Mouse (Mus musculus): Measurements from ENCODE around the gene 1110059E24Rik.
A peak's percentile ranks its signal among the peaks of the same experiment; 100 is the strongest.
"Not testable (repeated sequence)": the region's sequence is repeated elsewhere in the genome, so short reads cannot be mapped to it uniquely, and the experiment has no call there.

The 1110059E24Rik gene

DNA sequence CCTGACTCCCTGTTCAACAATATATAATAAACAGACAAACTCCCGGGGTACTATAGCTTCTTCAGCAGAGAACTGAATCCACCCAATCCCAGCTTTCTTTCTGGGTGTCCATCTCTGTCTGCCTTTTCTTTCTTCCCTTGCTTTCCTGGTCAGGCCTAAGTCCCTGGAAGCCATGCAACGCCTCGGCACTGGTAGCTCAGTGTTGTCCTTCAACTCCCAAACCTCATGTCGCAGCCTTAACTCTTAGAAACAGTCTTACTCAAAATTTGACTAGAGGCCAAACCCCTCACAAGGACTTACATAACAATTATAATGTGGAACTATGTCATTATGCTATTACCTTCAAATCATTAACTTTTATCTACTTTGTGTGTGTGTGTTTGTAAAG is 28.6 kb downstream of the 1110059E24Rik start:
- no peak for DNase-seq

DNA sequence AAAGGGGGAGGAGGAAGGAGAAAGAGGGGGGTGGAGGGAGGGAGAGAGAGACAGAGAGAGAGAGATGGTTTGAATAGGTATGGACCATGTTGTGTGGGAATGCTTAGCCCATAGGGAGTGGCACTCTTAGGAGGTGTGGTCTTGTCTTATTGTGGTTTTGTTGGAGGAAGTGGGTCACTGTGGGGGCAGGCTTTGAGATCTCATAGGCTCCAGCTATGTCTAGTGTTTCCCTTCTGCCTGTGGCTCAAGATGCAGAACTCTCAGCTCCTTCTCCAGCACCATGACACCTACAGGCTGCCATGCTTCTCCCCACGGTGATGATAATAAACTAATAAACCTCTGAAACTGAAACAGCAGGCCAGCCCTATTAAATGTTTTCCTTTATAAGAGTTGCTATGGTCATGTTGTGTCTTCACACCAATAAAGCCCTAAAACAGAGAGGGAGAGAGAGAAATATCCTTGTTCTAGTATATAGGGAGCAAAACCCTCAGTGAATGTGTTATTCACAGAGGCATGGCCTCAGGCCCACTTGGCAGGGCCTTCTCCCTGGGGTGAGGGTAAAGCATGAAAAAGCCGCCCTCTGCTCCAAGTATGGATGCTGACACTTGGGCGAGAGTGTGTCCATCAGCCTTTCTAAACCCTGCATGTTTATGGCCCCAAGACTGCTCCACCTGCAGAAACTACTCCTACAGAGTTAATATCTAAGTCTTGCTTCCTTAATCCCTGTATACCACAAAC is 29.2 kb downstream of the 1110059E24Rik start:
- no peak for DNase-seq

DNA sequence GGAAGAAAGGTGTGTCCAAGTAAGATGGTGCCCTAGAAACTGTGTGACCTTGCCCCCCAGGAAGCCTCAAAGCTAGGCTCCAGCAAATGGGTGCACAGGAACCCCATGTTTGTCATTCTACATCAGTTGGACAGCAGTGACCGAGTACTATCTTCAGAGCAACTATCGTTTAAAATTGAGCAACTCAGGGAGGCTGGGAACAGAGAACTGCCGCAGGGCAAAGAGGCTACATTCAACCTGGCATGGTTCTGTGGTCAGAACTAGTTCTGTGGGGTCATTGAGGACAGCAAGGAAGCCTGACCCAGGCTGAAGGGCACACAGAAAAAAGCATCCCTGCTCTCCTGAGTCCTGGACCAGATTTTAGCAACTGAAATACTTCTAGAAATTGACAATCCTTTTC is 37.0 kb downstream of the 1110059E24Rik start:
- no peak for DNase-seq

DNA sequence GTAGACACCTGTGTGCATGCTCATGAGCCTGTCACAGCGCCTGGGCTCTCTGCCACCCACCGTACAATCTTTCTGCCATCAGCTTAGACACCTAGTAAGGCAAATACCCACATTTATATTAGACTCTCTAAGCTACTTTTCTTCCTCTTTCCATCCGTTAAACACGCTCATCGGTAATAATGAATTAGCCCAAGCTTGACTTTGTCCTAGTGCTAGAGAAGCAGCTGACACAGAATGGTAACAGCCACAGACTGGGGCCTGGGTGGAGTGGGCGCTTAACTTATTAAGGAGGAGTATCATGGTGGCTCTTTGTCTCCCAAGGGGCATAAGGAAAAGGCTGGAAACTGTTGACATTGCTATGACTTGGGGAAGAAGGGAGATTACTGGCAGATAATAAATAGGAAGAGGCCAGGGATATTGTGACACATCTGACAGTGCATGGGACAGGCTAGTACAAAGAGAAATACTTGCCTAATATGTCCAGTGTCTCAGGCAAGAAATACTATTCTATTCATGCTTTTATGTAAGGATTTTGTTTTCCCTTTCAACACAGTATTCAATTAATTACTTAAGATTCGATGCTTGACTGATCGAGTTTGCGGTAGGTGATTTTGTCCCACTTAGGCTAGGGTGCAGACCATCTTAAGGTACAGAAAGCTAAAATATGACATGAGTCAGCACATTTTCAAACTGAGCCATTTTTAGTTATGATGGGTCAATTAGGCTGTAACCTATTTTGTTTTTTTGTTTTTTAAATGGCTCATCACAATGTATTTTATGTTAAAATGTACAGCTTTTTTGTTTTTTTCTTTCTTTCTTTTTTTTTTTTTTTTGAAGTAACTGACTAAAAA is 40.8 kb downstream of the 1110059E24Rik start:
- DNase-seq: no peak

DNA sequence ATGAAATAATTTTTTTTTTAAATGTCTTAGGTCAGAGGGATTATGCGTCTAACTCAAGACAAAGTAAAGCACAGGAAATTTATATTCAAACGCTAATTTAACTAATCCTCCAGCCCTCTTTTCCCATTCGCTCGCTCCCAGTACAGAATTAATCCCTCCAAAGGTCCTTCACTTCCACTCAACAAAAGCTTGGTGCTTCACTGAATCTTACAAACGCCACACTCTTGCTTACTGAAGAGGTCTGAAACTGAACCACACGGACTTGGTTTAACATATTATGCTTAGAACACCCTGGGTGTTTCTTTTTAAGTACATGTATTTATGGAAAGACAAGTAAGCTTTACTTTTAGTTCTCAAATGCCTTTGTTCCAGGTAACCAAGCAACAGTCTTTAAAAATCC is 41.5 kb downstream of the 1110059E24Rik start:
- no peak for DNase-seq

DNA sequence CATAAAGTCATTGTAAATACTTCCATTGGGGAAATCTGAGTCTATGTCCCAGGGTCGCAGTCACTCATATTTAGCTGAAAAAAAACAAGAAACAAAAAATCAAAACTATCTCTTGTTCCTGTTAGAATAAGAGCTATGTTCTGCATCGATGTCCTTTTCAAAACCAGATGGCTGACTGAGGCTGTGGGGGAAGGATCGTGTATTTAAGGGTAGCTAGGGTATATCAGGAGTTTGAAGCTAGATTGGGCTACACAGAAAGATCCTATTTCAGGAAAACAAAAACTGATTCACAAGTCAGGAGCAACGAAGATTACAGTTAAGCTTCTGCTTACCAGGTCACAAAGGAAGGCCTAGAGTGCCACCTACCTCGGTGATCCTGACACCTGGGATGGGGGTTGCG is 42.5 kb downstream of the 1110059E24Rik start:
- DNase-seq: no peak

DNA sequence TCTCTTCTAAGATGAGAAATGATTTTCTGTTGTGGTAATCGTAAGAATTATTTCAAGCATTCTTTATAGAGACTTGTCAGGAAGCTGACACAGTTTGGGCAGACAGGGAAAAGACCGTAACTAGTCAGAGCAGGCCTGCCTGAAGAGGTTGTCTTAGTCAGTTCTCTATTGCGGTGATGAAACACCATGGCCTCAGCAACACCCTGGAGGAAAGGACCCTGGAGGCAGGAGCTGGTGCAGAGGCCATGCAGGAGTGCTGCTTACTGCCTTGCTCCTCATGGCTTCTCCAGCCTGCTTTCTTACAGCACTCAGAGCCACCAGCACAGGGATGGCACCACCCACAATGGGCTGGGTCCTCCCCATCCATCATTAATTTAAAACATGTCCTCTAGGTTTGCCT is 47.5 kb downstream of the 1110059E24Rik start:
- no peak for DNase-seq

DNA sequence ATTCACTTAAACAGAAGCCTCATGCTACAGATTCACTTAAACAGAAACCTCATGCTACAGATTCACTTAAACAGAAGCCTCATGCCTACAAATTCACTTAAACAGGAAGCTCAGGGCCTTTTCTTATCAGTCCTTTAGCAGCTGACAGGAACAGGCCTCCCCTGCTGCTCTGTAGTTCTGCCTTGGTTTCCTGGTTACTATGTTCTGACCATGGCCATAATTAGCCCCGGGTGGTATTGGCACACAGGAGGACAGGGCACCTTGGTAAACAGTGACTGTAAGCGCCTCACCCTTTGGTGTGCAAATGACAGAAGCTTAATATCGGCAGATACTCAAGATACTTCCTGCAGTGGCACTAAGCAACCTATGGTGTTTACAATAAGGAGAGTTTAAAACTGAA is 48.9 kb downstream of the 1110059E24Rik start:
- no peak for DNase-seq

DNA sequence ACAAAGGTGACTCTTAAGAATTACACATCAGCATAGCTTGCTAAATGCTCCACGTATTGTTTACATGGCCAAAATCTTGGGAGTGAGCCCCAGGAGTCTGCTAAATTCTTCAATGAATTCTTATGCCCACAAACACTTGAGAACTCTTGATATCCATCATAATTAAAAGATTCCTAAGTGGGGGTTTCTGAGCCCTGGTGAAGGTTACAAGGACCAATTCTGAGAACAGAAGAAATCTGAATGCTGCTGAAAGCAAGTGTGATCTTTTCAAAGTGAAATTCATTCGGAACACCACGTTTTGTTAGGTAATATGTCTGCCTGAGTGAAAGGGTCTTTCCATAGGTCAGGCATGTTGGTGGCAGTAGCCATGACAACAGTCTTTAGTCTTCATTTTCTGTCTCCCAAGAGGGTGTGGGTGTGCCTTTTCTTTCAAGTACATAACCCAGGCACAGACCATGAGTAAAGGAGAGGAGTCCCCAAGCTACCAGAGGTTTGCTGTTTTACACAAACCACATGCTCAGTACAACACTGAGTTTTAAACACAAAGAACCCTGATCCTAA is 51.2 kb downstream of the 1110059E24Rik start:
- no peak for DNase-seq

DNA sequence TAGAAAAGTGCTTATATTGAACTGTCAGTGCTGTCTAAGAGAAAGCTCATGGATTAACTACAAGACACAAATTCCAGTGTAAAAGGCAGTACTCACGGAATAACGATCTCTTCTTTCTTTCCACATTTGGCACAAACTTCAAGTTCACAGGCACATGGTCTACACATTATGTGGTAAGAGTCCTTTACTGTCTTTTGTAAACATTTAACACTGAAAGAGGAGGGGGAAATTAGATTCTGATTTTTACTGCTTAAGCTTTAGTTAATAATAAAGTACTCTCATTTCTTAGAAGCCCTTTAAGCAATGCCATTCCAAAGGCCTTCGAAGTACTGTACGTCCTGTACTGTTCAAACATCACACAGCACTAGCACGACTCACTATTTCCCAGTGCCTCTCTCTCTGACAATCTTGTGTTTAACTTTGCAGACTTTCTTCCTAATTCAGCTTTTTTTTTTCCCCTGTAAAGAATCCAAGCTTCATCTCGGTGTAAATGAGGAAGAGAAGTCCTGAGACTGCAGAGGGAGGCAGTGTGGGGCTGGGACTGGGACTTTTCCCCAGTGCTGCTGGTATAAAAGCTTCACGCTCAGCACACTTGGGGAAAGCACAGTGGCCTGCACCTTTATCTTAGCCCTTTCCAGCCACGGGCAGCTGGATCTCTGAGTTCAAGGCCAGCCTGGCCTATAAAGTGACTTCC is 54.0 kb downstream of the 1110059E24Rik start:
- DNase-seq: peak; percentile 18

DNA sequence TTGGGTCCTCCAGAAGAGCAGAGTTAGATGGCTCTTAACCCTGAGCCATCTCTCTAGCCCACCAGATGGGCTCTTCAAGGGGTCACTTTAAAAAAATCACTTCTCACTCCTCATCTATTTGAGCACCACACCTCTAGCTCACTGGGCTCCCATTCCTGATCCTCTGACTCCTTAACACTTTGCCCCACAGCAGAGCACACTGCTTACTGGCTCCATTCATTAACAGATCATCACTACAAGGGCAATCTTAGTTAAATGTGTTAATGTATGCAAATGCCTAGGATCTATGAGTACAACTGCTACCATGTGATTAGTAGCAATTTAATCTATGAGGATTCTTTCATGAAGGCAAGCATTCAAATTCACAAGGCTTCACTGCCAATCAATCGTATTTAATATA is 58.1 kb downstream of the 1110059E24Rik start:
- DNase-seq: no peak

DNA sequence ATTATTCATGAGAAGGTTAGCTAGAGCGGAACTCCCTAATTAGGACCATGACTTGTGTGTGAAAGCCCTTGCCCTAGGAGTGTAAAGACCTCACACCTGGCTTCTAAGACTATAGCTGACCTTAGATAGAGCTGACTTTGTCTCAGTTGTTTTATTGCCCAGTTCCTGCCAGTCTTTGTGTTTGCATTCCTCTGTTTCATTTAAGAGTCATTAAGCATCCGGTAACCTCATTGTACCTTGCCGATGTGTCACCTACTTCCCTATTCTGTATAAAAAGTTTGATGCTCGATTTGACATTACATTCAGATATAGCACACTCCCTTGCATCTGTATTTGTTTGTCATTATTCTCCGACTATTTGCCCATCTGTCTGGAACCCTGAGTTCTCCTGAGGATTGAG is 60.6 kb downstream of the 1110059E24Rik start:
- not testable (repeated sequence) for DNase-seq

DNA sequence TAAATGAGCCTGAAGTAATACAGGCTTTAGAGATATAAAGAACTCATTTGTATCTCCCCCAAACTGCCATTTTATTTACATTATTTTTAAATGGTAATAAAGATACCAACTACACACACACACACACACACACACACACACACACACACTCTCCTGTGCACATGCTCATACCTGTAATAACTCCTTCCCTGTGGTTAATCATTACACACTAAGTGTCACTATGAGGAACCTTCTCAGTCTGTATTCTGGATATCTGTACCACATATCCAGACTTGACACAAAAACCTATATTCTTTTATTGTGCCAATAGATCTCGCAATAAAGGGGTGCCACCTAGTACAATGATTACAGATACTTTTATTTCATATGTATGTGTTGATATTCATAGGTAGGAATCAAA is 62.9 kb downstream of the 1110059E24Rik start:
- no peak for DNase-seq

DNA sequence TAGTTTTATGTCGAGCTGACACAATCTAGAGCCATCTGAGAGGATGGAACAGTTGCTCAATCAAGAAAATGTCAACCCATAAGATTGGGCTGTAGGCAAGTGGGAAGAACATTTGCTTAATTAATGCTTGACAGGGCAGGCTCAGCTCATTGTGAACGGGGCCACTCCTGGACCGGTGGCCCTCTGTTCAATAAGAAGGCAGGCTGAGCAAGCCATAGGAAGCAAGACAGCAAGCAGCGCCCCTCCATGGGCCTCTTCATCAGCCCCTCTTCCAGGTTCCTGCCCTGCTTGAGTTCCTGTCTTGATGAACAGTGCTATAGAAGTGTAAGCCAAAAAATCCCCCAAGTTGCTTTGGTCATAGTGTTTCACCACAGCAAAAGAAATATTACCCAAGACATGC is 65.2 kb downstream of the 1110059E24Rik start:
- DNase-seq: no peak

DNA sequence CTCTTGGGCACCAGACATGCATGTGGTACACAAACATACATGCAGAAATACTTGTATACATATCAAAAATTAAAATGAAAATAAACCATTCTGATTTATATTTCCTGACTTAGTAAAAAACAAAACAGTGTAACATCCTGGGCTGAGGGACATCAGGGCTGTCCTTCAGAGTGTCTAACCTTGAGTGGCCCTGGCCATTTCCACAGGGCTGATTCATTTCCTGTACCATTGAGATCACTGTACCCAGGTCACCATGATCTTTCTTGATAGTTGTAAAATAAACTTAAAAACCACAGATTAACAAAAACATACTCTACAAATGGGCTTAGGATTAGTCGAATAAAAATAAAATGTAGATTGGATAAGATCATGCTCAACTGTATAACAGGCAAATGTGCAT is 66.2 kb downstream of the 1110059E24Rik start:
- no peak for DNase-seq

DNA sequence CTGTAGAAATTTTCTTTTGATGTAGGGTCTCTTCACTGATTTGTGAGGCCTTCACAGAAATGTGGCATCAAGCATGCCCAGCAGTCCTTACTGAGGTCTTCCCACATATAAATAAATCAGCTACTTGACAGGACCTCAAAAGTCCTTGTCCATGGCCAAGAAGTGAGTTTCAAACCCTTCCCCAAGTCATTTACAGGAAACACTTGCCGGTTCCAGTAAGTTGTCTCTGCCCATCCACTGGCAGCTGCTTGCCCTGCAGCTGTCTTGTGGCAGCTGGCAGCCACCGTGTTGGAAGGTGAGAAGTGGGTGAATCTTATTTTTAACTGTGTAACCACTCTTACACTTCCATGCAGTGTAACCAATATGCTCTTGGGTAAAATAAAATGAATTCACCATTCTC is 66.9 kb downstream of the 1110059E24Rik start:
- DNase-seq: no peak

DNA sequence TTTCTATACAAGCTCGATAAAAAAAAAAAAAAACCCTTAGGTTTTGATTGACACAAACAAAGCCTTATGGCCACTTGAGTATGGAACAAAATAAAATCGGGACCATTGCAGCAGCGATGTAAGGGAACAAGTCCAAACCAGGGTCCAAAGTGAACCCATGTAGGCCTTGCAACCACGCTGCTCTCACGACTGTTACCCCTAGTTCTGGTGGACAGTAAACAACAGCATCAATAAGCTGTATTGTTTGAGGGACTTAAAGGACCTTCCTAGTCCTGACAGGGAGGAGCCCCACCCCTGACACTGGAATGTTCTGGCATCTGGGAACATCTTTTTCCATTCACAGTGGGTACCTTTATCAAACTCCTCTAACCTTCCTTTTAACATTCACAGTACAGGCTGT is 68.8 kb downstream of the 1110059E24Rik start:
- DNase-seq: no peak

DNA sequence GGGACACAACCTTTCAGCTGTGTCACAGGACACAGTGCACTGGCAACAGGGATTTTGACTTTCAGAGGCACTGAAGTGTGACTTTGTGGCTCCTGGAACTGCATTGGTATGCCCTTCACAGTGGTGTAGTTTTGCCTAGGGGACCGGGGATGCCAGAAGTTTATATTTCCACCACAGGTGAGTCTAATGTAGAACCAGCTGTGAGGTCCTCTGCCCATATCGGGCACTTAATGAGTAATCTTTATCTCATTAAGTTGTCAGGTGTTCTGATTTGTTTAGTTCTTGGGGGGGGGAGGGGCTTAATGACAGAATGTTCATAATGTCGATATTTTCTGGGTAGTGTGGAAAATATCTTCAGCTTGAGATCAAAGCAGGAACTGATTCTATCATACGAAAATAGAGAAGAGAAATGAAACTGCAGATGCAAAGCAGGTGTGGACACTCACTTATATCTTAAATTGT is 69.2 kb downstream of the 1110059E24Rik start:
- no peak for DNase-seq

DNA sequence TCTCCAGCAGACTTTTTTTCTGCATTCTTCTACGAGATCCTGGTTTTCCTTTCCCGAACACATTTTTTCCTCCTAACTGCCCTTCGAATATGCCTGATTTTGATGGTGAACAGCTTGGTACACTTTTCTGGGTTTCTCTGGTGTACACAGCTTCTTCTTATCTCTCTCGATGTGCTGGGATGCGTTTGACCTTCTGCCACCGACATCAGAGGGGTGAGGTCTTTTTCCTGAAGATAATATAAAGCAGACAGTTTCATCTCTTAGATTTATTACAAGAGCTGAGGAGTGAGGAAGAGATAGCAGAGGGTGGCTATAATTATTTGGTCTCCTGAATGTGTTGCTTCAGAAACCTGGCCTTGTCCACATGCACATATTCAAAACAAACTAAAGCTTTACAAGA is 71.4 kb downstream of the 1110059E24Rik start:
- DNase-seq: no peak

DNA sequence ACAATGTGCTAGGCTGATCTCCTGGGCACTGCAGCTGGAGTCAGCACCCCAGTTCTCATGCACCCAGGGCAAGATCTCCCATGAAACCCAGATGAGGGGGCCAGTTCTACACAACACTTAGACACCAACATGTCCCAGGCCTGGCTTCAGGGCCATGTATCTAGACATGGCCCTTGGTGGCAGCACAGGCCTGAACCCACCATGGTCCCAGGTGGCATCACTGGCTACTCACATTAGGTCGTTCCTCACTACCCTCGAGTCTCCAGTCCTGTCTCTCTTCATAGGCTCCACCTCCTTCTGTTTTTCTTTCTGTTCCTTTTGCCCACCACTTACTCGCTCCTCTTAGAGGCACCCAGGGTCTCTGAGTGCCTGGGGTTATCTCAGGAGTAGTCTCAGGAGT is 72.9 kb downstream of the 1110059E24Rik start:
- DNase-seq: no peak

DNA sequence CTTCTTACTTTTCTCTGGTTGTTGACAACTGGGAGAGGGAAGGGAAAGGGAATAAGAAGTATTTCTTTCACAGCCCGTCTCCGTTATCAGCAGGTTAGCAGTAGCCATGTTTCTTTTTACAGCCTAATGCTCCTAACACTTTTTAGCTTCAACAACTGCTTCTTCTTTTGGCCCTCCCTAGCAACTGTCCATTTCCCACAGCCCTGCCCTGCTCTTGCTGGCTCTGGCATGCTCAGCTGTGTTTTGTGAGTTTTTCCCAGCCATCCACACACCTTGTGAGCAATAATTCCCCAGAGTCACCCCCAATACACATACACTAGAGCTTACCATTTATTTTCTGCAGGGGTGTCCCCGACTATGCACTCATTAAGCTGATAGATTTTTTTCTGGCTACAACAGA is 75.3 kb downstream of the 1110059E24Rik start:
- DNase-seq: no peak

DNA sequence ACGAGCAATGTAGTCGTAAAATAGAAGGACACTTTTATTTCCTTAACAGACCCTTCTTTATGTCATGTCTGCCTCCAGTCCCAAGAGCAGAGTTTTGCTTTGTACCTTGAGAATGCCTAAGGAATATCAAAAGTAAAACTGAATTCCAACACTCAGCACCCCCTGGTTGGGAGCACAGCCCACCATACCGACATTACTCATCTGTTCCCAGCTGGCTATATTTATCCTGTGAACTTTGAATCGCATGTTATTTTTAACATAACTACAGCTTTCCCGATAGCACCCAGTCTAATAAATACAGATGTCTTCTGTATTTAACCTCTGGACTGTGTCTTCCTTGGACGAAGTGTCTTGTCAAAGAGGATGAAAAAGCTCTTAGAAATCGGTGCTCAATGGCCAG is 80.8 kb downstream of the 1110059E24Rik start:
- no peak for DNase-seq

DNA sequence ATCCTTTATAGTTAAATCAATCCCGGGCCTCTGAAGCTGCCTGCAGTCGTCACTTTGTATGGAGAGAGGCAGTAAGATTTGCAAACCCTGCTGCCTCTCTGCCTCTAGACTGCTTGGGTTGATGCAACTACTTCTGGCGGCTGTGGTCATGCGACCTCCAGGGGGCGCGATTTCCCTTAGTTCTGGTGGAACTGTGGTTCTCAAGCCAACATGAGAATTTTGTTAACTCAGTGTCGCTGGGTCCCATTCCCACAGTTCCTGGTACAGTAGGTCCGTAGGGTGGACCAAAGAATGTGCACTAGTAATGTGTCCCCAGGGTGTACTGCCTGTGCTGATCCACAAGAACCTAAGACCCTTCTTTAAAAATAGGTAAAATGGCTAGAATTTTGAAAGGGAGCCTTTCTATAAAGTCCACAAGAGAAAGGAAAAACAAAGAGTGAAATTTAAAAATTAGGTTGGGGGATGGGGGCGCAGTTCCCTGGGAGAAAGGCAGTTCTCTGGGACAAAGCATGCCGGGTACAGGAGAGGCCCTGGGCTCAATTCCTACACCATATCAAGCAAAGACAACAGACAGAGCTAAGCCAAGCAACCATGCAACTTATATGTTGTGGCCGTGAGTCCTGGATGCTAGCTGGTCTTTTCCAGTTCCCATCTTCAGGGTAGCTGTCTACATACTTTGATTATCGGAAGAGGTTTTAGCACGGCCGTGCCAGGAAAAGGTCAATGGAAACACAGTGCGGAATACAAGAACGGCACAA is 81.4 kb downstream of the 1110059E24Rik start:
- DNase-seq: peak; percentile 93
